Mouse (Mus musculus) C2C12 (cell line): ENCODE results near the gene Sim2.

Experiments
- CEBPB ChIP-seq: IDR thresholded peaks from one replicate; pipeline ENCODE4 v1.6.1; 2011; ENCODE audit warnings: low read depth, mild to moderate bottlenecking, control low read depth, moderate library complexity
- CTCF ChIP-seq: IDR thresholded peaks from one replicate; pipeline ENCODE4 v1.5.1; 2011; ENCODE audit not compliant: control insufficient read depth, insufficient read depth, insufficient read length
- MAX ChIP-seq: IDR thresholded peaks from one replicate; pipeline ENCODE4 v1.6.1; 2011; ENCODE audit warnings: mild to moderate bottlenecking, control low read depth

GRCm38 (mm10) chr16:94122347-94122746 lies 37.6 kb downstream of the Sim2 start:
- no peak for TF ChIP-seq MAX
- TF ChIP-seq CTCF, result no peak
- TF ChIP-seq CEBPB, result no peak
